Mouse (Mus musculus): ENCODE measurements around the gene Lhx4.

Gene Lhx4

DNA sequence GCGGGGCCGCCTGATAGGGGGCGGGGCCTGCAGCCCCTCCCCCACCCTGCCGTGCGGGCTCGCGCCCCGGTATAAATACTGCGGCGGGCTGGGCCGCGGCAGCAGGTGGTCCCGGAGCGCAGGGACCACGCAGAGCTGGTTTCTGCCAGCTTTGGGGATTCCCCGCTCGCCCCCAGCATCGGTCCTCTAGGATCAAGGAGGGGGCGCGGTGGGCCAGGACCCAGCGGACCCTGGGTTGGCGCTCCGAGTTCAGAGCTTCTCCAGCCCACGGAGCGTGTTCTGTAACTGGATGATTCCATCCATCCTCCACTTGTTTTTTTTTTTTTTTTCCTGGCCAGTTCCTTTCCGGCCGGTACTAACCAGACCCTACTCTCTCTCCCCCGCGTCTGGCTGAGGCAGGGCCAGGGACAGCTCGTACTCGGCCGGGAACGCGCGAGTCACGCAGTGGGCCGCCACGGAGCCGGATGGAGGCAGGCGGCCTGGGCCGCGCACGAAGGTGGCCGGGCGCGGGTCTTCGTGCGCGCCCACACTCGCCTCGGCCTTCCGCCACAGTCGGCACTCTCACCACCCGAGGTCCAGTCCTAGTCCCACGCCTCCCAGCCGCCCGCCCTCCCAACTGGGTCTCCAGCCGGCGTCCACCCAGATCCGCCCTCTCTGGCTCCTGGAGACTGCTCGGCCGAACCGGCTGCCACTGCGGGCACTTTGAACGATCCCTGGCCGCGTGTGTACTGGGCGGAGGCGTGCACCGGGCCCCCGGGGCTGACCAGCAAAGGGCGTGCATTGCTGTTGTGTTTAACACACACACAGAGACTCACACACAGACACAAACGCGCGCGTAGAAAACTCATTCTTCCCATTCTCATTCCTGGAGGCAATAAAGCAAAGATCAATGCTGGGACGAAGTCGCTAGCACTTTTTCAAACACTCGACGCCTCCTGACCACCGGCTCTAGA, 8.8 kb downstream of the Lhx4 start:
- no peak for DNase-seq (ENCODE audit: low spot score in 2 of 2)

DNA sequence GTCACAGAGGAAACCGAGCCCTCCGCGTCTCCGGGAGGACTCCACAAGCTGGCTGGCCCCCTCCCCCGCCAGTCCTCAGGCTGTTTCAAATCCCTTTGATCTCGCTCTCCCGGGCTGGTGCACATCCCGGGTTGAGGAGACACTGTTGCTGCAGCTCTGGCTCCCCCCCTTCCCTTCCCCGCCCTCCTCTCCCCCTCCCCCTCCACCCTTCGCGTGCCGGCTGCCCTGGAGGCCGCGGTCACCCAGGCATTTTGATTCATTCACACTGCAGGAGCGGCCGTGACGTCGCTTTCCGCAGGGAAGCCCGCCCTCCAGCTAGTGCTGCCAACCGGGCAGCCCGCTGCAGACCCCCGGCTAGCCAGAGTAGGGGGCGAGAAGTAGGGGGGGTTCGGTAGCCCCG, 9.5 kb downstream of the Lhx4 start:
- DNase-seq (ENCODE audit: low spot score in 2 of 2): no peak

DNA sequence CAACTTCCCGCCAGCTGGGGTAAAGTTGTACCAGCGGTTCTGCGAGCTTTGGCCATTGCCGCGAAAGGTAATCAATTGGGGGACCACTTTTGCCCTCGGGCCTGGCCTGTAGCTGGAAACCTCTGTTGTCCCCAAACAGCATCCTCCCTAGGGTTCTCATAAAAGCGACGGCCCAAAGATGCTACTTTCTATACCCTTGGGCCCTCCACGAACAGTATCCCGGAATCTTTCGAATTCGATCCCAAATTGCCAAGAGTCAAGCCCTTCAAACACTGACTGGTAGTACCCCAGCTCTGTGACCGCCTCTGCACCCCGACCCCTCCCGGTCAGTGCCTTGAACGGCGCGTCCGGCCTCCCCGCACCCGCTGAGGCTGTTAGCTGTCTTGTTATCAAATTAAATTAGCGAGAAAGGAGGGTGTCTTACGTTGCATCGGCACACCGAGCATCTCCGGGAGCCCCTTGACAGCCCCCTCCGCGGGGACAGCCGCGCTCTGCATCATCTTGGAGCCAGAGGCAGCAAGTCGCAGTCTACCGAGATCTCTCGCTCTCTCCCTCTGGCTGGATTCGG, 10.0 kb downstream of the Lhx4 start:
- no peak for DNase-seq (ENCODE audit: low spot score in 2 of 2)

DNA sequence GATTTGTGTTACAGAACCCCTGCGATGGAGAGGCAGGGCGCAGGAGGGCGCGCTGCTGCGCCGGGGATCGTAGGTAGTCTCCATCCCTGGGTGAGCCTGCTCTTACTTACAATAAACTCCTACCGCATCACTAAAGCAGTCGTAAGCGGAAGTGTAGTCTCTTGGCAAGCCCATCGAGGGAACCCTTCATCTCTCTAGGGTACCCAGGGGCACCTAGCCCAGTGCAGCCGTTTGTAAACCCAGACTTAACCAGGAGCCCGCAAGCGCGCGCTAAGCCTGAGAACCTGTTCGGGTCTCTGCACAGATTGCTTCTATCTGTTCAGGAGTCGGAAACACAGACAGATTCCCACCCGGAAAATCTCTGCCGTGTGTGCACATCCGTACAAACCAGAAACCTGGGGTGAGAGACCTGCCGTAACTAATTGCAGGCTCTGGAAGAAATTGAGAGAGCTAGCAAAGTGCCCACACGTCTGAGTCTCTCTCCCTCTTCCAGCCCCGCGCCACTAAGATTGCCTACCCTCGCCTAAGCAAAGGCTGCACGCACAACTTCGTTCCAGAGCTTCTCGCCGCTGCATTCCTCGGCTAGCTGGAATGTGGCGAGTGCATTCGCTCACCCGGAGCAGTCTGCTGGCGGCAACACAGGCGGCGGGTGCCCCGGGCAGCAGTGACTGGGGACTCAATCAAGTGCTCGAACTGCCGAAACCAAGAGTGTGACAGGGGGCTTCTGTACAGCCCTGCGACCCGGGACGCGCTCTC, 10.7 kb downstream of the Lhx4 start:
- no peak for DNase-seq (ENCODE audit: low spot score in 2 of 2)

DNA sequence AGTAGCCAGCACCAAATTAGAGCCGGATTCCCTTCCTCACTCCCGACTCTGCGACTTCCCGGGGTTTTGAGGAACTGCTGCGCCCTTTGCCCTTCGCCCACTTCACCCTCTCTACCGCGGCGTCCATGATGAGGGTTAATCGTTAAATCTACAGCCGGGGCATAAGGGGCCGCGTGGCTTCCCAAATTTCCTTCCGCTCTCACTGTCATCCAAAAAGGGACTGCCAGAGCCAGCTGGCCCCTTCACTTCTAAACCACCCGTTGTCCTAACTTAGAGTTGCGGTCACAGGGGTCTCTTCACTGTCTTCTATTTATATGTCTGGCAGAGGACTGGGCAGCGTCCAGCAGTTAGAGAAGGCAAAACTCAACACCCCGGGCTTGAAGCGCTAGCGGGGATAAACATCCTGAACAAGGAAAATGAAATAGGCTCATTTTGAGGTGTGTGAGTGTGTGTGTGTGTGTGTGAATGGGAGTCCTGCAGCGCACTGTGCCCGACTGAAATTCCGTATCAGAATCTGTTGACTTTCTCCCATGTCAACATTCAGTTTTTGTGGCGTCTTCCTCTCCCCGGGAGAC, 13.6 kb downstream of the Lhx4 start:
- DNase-seq (ENCODE audit: low spot score in 2 of 2): no peak

DNA sequence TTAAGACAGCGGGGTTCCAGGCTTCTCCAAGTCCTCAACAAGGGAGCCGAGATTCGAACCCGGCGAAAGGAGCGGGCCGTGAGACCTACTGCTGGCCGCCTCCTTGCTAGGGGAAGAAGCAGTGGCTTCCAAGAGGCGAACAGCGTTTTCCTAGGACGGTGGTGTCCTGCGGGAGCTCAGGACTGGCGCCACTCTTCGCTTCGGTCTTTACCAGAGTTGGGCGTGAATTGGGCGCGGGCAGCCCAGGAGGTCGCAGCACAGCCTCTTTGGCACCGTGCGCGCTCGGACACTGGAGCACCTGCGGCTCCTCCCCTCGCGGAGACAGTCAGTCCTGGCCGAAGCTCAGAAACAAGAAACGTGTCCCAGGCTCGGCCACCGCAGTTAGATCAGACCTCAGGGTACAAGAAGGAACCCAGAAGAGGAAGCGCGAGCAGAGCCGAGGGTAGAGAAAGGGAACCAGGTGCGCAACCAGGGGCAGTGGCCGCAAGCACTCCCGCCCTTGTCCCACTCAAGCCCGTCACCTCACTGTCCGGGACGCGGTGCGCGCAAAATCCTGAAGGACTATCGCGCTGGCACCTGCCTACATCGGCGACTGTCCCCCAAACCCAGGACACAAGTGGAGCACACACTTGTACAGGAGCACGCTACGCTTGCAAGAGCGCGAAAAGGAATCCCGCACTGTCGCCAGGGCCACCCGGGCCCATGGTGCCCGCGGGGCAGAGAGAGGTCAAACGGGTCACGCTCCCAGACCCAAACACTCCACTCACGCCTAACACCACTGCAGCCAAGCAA, 14.3 kb downstream of the Lhx4 start:
- DNase-seq (ENCODE audit: low spot score in 2 of 2): no peak

DNA sequence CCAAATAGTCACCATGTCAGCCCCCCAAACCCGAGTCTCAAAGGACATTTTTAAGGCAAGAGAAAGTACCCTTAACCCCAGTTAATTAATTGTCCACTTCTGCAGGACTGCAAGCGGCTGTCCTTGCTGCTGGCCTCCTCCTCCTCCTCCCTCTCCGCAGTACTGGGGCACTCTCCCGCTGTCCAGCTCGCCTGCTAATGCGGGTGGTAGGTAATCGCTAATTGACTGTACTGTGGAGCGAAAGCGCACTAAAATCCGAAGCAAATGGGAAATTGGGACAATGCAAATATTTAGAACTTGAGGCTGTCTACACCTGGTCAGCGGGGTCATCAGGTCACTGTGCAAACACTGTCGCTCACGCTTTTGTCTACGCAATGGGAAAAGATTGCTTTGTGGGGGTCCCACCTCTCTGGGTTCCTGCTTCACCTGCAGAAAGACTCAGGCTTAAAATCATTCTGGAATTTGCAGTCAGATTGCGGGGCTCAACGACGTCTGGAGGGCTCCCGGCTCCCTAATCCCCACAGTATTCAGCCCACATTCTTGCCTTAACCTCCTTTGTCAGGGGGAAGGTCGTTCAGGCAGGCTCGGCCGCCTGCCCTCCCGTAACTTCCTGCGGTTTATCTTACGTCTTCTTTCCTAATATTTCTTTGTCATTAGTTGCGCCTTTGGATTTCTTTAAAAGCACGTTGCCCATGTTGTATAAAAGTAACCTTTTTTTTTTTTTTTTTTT, 15.2 kb downstream of the Lhx4 start:
- DNase-seq (ENCODE audit: low spot score in 2 of 2): no peak

DNA sequence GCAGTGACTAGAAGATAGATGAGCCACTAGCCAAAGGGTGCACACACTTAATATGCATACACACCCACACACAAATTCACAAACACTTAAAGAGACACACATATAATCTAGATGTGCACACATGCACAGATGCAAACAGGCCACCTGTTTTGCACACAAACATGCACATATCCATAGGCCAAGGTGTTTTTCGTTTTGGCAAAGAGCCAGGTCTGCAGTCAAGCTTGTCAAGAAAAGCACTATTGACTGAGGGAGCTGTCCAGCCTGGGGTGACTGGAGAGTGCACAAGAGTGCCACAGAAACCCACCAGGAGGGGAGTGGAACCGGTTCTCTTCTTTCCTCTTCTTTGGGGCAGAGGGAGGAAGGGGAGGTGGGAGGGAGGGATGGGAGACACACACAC, 20.3 kb downstream of the Lhx4 start:
- DNase-seq (ENCODE audit: low spot score in 2 of 2): no peak

DNA sequence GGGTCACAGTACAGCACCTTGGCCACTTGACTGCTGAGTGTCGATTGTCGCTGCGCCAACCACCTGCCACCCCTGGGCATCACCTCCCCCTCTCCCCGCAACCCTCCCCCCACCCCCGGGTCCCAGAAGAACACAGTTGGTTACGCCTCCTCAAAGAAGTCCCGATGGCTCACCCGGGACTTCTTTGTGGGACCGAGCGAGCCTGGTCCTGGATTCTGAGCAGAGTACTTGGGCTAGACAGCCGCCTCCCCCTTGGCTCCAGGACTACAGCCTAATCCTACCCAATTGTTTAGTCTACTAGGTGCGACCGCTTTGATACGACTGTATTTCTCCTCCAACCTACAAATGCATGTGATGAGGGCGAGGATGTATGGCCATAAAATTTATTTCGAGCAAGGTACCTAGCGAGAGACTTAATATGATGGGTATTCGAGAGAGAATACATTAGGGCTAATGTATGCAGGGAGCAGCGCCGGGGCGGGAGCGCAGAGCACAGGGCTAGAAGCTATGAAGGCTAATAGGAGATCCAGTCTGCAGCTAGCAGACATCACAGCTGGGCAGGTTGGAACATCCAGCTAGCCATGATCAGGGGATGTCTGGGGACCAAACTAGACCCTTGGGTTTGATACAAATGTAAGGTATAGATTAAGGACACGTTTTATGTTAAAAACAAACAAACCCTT, 22.2 kb downstream of the Lhx4 start:
- DNase-seq (ENCODE audit: low spot score in 2 of 2): no peak

DNA sequence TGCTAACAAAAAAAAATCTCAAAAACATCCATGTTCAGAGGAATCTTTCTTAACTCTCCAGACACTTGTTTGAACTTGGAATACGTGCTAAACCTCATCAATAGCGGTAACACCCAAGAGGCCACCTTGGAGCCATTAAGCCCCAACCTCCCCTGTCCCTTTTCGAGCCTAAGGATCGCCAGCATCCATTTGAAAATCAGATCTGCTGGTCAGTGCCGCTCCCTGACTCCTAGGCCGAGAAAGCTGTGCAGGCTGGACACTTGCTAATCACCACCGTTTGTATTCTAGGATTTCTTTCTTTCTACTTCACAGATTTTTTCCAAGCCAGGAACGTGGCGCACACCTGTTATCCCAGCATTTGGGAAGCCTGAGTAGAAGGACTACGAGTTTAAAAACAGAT, 23.7 kb downstream of the Lhx4 start:
- DNase-seq (ENCODE audit: low spot score in 2 of 2): no peak

DNA sequence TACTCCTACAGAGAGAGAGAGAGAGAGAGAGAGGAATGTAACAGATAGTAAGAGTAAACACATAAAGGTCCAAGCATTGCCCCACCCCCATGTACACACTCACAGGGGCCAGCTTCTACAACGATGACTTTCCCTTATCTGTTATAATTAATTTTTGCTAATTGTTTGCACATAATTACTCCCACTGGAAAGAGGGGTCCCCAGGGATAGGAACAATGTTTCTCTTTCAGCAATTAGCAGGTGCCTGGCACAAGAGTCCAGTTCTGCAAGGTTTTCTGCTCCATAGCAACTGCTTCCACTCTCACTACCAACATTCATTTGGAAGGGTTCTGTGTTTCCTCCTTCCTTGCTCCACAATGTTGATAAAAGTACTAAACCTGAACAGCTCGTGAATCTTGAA, 25.6 kb downstream of the Lhx4 start:
- DNase-seq (ENCODE audit: low spot score in 2 of 2): no peak

DNA sequence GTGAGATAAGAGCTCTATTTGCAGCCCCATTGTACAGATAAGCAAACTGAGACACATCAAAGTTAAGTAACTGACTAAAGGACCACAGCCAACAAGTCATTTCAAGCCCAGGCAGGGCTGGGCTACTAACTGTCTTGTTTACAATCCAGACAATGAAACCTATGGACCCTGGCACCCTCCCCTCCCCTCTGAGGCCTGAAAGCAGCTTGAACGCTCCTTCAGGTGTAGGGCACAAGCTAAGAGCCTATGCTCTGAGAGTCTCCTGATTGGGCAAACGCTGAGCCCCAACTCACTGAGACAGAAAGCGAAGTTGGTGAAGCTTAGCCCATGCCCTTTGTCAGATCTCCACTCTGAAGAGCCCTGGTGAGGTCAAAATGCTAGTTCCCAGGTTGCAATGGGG, 27.2 kb downstream of the Lhx4 start:
- DNase-seq (ENCODE audit: low spot score in 2 of 2): no peak

DNA sequence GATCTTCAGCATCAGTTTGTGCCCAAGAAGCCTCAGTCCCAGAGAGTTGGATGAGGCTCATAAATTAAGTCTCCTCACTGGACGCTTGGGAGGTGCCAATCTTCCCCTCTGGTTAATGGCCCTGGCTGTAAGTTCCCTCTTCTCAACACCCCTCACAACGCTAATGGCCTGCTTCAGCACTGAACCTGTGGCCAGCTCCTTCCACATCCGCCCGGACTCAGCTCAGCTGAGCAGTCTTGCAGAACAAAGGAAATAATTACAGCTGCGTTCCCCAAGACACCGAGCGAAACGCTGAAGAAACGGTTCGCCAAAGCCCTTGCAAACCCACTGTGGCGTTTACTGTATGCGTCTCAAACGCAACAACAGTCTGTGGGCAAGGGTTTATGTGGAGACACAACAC, 29.3 kb downstream of the Lhx4 start:
- DNase-seq (ENCODE audit: low spot score in 2 of 2): no peak

DNA sequence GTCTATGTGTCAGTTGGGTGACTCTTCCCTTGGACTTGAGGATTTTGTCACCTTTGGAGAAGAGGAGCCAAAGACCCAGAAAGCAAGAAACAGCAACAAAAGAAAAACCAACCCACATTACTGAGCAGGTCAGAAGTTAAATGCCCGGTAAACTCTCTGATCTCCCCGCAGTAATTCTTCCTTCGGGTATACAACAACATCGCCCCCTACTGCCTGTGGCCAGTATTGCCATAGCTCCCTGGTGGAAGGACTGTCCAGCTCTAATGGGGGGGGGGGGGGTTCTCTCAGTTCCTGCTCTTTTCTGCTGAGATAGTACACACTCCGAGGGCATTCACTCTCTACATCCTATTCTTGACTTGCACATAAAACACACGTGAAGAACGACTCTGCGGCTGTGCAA, 30.0 kb downstream of the Lhx4 start:
- DNase-seq (ENCODE audit: low spot score in 2 of 2): peak in 1 of 2 experiments; percentile 58

DNA sequence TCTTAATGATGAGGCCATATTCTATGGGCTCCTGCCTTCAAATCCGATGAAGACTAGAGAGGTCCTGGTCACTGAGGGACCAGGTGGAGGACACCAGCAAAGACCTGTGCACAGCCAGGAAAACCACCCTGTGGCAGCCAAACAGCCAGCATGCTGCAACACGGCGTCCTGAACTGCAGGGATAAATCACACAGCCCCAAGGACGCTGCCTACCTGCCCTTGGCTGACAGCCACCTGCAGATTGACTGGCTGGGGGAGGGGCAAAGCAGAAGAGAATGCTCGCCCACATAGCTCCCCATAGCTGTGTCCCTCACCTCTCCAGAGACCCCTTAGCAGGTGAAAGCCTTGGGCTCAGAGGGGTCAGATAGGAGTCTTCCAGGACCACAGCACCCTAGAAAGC, 31.5 kb downstream of the Lhx4 start:
- DNase-seq (ENCODE audit: low spot score in 2 of 2): no peak

DNA sequence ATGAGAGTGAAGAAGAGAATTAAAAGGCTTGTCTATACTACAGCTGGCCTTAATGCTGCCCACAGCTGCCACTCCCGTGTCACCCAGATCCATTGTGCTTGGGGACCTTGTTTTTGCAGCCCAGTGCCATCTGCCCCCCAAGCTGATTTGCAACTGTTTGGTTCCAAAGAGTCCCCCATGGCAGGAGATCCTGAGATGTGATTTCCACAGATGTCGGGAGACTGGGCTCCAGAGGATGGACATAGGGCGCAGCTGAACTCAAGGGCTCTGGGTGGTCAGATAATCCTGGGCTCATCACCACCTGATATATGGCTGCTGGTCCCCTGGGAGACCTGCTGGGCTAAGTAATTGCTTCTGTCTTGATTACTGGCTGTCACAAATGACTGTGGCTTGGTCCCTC, 32.6 kb downstream of the Lhx4 start:
- no peak for DNase-seq (ENCODE audit: low spot score in 2 of 2)

DNA sequence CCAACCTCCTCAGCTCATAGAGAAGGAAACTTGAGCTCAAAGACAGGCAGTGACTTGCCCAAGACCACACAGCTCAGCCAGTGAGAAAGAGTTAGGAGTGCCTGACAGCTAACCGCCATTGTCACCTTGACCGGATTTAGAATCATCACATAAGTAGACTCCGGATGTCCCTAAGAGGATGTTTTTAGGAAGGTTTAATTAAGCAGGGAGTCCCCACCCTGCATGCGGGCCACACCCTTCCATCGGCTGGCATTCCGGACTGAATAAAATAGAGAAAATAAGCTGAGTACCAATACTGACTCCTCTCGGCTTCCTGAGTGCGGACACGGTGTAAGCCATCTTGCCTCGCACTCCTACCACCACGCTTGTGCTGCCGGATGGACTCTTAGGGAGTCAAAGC, 34.2 kb downstream of the Lhx4 start:
- no peak for DNase-seq (ENCODE audit: low spot score in 2 of 2)

DNA sequence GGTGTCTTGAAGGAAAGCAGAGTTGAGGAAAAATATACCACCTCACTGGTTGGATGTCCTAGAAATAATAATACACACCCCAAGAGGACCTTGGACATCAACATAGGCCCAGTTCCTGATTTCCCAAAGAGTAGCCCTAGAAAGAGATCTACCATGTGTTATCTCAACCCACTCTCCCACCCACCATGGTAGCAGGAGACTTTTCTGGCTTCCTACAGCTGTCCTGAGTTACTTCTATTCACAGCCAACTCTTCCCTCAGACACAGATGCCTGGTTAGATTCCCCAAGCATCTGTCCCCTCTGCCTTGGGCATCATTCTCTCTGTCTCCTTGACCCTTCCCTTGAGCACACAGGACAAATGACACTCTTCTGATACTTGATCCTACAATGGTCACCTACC, 36.1 kb downstream of the Lhx4 start:
- DNase-seq (ENCODE audit: low spot score in 2 of 2): no peak

DNA sequence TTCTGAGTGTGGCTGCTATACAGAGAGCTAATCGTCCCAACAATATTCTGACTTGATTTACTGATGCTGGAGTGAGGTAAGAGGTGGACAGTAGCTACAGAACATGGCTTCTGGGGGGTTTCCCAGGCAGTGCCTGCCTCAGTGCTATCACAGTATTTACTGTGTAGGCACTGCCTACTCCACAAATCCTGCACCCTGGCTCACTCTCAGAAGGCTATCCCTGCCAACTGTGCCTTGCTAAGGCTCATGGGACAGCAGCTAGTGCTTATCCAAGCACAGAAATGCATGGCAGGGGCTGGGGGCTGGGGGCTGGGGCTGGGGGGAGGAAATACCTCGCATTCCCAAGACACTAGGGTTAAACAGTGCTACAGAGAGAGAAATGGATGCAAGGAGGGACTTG, 38.2 kb downstream of the Lhx4 start:
- DNase-seq (ENCODE audit: low spot score in 2 of 2): peak; percentile 61 to 63

DNA sequence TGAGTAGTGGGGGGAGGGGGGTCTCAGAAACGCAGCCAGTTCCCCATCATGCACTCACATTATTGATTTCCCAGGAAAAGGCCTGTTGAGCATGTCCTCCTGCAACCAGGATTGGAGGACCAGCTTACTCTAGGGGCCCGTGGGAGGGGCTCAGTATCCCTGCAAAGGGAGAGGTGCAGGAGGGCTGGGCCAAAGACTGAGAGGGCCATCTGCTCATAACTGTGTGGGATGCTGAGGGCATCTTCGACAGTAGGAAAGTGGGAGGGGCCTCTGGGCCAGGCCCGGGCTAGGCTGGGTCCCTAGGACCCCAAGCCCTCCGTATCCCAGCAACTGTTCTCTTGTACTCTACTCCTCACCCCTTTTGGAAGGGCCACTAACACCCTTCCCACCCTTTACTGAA, 47.3 kb downstream of the Lhx4 start:
- DNase-seq (ENCODE audit: low spot score in 2 of 2): no peak
